Mouse (Mus musculus) embryonic facial prominence, embryonic 13.5 days (tissue): ENCODE data around the gene Macrod1. TPM values are rescaled to one million over a fixed set of nuclear protein-coding genes. Genes with fewer than 3 reads are reported as not detected.

ENCODE experiments used
- ATAC-seq: fragments of 200-750 bp; cut with Nextera tagmentation; 2 replicates; pipeline ENCODE4 v1.8.0; 2017; ENCODE audit warnings: low read depth; ENCODE audit not compliant: insufficient number of reproducible peaks, insufficient read depth, low FRiP score, low TSS enrichment
- H3K27ac ChIP-seq: fragments of 300-500 bp; sonication (generic); 2 replicates; pipeline ENCODE4 v1.5.1; 2015; ENCODE audit warnings: moderate library complexity, mild to moderate bottlenecking, inconsistent platforms
- H3K27me3 ChIP-seq: fragments of 300-500 bp; sonication (generic); 2 replicates; pipeline ENCODE4 v1.6.1; 2015; ENCODE audit warnings: mild to moderate bottlenecking, inconsistent platforms
- H3K36me3 ChIP-seq: fragments of 300-500 bp; sonication (generic); 2 replicates; pipeline ENCODE4 v1.6.1; 2015; ENCODE audit warnings: mild to moderate bottlenecking, inconsistent platforms
- H3K4me1 ChIP-seq: fragments of 300-500 bp; sonication (generic); 2 replicates; pipeline ENCODE4 v1.6.1; 2015; ENCODE audit warnings: inconsistent platforms
- H3K4me2 ChIP-seq: fragments of 300-500 bp; sonication (generic); 2 replicates; pipeline ENCODE4 v1.6.1; 2015; ENCODE audit warnings: moderate library complexity, mild to moderate bottlenecking, inconsistent platforms
- H3K4me3 ChIP-seq: fragments of 300-500 bp; sonication (generic); 2 replicates; pipeline ENCODE4 v1.5.1; 2015; ENCODE audit warnings: mild to moderate bottlenecking, inconsistent platforms
- H3K9ac ChIP-seq: fragments of 300-500 bp; sonication (generic); 2 replicates; pipeline ENCODE4 v1.6.1; 2015; ENCODE audit warnings: mild to moderate bottlenecking, inconsistent platforms
- H3K9me3 ChIP-seq: fragments of 300-500 bp; sonication (generic); 2 replicates; pipeline ENCODE4 v1.6.1; 2016; ENCODE audit warnings: inconsistent platforms
- WGBS: fragments of 180-500 bp; shearing (Covaris S2); methylation state at CpG from one replicate; pipeline ENCODE4 v1.1.7; 2015; ENCODE audit warnings: mixed read lengths; 5-methylcytosine and 5-hydroxymethylcytosine counted together
- polyA plus RNA-seq: library from polyadenylated mRNA; unstranded; fragments of >200 nt; fragmentation: Nextera tagmentation; extraction: Ambion mirVana; gene quantifications from 2 replicates; pipeline ENCODE4 v1.2.1, GENCODE M21; 2015

Macrod1 gene
- polyA plus RNA-seq, 1 experiment from 2014 or later: 9.0 TPM

DNA sequence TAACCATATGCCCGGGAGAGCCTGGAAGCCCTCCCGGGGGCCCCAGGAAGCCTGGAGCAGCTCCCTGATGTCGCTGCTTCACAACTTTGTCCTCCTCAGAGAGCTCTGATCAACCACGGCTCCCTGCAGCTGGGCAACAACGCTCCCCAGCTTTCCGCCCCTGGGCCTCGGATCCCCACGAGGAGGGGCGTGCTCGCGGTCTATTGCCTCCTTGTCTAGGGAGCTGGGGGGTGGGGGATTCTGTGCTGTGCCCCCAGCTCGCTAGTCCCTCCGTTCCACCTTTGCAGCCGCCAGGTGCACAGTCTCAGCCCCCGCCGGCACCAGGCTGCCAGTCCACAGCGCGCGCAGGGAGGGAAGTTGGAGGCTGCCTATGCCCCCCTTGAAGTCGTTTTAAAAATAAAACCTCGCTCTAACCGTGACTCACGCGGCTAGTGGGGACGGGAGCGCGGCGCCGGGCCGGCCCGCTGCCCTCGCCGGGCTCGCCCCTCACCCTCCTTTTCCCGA, 108.3 kb downstream of the Macrod1 start:
- H3K27me3 ChIP-seq: peaks cover 56% of the 10 kb centered on the region

DNA sequence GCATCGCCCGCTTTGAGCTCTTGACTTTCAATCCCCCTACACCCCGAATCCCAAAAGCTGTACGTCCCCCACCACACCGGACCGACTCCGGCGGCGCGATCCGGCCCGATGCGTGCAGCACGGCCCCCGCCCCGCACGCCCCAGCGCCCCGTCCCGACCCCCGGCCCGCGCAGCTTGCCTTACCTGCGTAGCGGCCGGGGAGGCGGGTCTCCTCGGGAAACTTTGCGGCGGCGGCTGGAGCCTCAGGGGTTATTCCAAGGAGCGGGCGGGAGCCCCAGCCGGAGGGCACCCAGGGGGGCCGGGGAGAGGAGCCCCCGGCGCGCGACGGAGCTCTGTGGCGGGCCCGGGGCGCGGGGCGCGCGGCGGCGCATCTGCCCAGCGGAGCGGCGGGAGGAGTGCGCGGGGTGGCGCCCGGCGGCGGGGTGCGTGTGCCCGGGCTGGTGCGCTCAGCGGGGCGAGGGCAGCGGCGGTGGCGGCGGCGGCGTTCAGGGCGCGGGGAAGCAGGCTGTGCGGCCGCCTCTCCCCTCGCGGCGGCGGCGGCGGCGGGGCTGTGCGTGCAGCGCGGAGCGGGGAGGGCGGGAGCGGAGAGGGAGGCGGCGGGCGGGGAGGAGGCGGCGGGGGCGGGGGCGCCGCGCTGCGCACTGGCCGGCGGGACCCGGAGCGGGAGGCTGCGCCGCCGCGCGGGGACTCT, 109.0 kb downstream of the Macrod1 start:
- peaks cover 33% of the 10 kb centered on the region for H3K4me1 ChIP-seq
- peaks cover 56% of the 10 kb centered on the region for H3K27me3 ChIP-seq
- H3K9me3 ChIP-seq: no peaks in the 10 kb centered on the region
- WGBS: under 1% methylated on average over 50 of the region's 105 CpGs
- no peaks in the 10 kb centered on the region for H3K36me3 ChIP-seq
- ATAC-seq: no peak
- peak overlapping the region; percentile 86 for H3K4me3 ChIP-seq
- H3K9ac ChIP-seq: peak overlapping the region; percentile 85
- peak overlapping the region; percentile 51 for H3K27ac ChIP-seq
- peak overlapping the region; percentile 96 for H3K4me2 ChIP-seq

More for the DNA sequence above, 108.3 kb downstream of the Macrod1 start:
- no peak for ATAC-seq
- 1% methylated on average over 35 of the region's 35 CpGs for WGBS
- Histone ChIP-seq H3K27ac (peak overlapping the region; percentile 48), H3K4me1 (peaks cover 40% of the 10 kb centered on the region), H3K4me3 (peak overlapping the region; percentile 86), H3K4me2 (peak overlapping the region; percentile 96), H3K9ac (peak overlapping the region; percentile 85), H3K36me3 (no peaks in the 10 kb centered on the region), H3K9me3 (no peaks in the 10 kb centered on the region)

DNA sequence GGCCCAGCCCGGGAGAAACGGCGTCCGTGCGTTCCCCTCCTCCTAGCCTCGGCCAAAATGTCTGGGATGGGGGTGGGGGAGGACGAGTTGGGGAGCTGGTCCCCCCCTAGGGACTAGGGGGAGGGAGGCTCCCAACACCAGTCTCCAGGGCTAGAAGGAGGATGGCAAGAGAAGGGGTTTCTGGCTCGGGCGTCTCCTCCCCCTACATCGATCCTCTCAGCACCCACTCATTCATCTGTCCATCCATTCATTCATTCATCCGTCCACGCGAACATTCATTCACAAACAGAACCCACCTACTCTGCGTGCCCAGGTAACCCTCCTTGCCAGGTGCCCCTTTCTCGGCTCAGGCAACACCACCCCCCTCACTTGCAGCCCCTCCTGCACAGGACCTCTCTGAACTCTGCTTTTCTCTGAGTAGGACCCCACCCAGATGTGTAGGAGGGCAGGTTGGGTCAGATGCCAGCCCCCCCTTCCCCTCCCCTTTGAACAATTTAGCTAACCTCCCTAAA, 109.6 kb downstream of the Macrod1 start:
- H3K4me2 ChIP-seq: peak overlapping the region; percentile 96
- H3K27ac ChIP-seq: 0 out of 2 replicates have a peak overlapping the region, but pooled peaks have one; percentile 51
- WGBS: 3% methylated on average over 14 of the region's 15 CpGs
- peaks cover 56% of the 10 kb centered on the region for H3K27me3 ChIP-seq
- ATAC-seq: no peak
- no peaks in the 10 kb centered on the region for H3K36me3 ChIP-seq
- H3K4me3 ChIP-seq: peak overlapping the region; percentile 86
- H3K9me3 ChIP-seq: no peaks in the 10 kb centered on the region
- H3K4me1 ChIP-seq: peaks cover 35% of the 10 kb centered on the region
- H3K9ac ChIP-seq: peak overlapping the region; percentile 85

DNA sequence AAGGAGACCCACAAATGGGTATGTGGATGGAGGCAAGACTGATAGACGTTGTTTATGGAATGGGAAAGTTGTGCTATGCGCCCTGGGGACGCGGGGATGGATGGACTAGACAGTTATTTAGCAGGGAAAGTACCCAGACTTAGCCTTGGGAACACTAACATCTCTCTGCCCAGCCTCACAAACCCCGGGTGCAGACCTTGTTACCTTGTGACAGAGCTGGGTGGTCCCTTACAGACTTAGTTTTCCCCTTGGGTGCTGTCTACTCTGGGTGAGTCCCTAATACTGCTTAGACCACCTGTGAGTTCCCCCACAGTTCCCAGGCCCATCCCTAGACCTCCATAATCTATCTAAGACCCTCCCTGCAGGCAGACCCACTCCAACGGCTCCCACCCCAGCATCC, 110.2 kb downstream of the Macrod1 start:
- H3K36me3 ChIP-seq: no peaks in the 10 kb centered on the region
- no peak overlapping the region for H3K9ac ChIP-seq
- no peak overlapping the region for H3K27ac ChIP-seq
- no peak for ATAC-seq
- peak overlapping the region; percentile 96 for H3K4me2 ChIP-seq
- H3K4me1 ChIP-seq: peaks cover 40% of the 10 kb centered on the region
- H3K27me3 ChIP-seq: peaks cover 56% of the 10 kb centered on the region
- 9% methylated on average over 6 of the region's 6 CpGs for WGBS
- no peaks in the 10 kb centered on the region for H3K9me3 ChIP-seq
- no peak overlapping the region; the same call in 1 of the 2 replicates for H3K4me3 ChIP-seq

- no peak for ATAC-seq
- no peak overlapping the region for H3K4me3 ChIP-seq
- H3K4me2 ChIP-seq: no peak overlapping the region
- no peaks in the 10 kb centered on the region for H3K36me3 ChIP-seq
- no peak overlapping the region for H3K27ac ChIP-seq
- no peaks in the 10 kb centered on the region for H3K9me3 ChIP-seq
- no peak overlapping the region for H3K9ac ChIP-seq
- peaks cover 50% of the 10 kb centered on the region for H3K4me1 ChIP-seq
- 51% methylated on average over 2 of the region's 2 CpGs for WGBS
- peaks cover 47% of the 10 kb centered on the region for H3K27me3 ChIP-seq
These were observed 111.8 kb downstream of the Macrod1 start for GRCm38 (mm10) chr19:7168423-7168822.

- H3K9me3 ChIP-seq: no peaks in the 10 kb centered on the region
- ATAC-seq: no peak
- no peak overlapping the region for H3K9ac ChIP-seq
- 71% methylated on average over 6 of the region's 6 CpGs for WGBS
- H3K27me3 ChIP-seq: peaks cover 33% of the 10 kb centered on the region
- peaks cover 44% of the 10 kb centered on the region for H3K4me1 ChIP-seq
- no peak overlapping the region for H3K4me3 ChIP-seq
- H3K4me2 ChIP-seq: no peak overlapping the region
- no peaks in the 10 kb centered on the region for H3K36me3 ChIP-seq
- H3K27ac ChIP-seq: no peak overlapping the region
These were observed 114.3 kb downstream of the Macrod1 start for GRCm38 (mm10) chr19:7170916-7171315.

DNA sequence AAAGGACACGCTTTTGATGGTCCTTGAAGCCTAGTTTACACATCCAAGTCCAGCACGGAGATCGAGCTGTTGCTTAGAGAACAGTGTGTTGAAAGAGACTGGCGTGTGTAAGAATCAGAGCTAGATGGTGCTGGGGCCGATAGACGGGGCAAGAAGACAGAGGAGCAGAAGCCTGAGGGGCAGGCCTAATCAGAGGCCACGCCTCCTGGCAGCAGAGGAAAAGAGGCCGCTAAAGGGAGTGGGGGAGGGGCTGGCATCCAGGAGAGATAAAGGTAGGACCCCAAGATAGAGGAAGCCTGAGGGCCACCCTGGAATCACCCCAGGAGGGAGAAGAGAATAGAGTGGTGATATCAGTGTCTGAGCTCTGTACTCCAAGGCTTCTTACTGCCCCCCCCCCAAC, 114.8 kb downstream of the Macrod1 start:
- 9% methylated on average over 8 of the region's 8 CpGs for WGBS
- ATAC-seq: no peak
- peaks cover 29% of the 10 kb centered on the region for H3K27me3 ChIP-seq

GRCm38 (mm10) chr19:7172051-7172866, 115.6 kb downstream of the Macrod1 start:
- Histone ChIP-seq H3K36me3 (no peaks in the 10 kb centered on the region), H3K4me3 (no peak overlapping the region), H3K4me1 (peaks cover 45% of the 10 kb centered on the region), H3K27me3 (peaks cover 21% of the 10 kb centered on the region), H3K27ac (0 out of 2 replicates have a peak overlapping the region, but pooled peaks have one; percentile 45), H3K4me2 (peak overlapping the region; percentile 16), H3K9me3 (no peaks in the 10 kb centered on the region), H3K9ac (no peak overlapping the region)
- peak; percentile 88 for ATAC-seq
- WGBS: 16% methylated on average over 13 of the region's 13 CpGs

More for the DNA sequence above, 114.8 kb downstream of the Macrod1 start:
- Histone ChIP-seq H3K9me3 (no peaks in the 10 kb centered on the region), H3K9ac (no peak overlapping the region), H3K4me3 (no peak overlapping the region), H3K4me1 (peaks cover 45% of the 10 kb centered on the region), H3K27ac (0 out of 2 replicates have a peak overlapping the region, but pooled peaks have one; percentile 45), H3K4me2 (0 out of 2 replicates have a peak overlapping the region, but pooled peaks have one; percentile 5), H3K36me3 (no peaks in the 10 kb centered on the region)

DNA sequence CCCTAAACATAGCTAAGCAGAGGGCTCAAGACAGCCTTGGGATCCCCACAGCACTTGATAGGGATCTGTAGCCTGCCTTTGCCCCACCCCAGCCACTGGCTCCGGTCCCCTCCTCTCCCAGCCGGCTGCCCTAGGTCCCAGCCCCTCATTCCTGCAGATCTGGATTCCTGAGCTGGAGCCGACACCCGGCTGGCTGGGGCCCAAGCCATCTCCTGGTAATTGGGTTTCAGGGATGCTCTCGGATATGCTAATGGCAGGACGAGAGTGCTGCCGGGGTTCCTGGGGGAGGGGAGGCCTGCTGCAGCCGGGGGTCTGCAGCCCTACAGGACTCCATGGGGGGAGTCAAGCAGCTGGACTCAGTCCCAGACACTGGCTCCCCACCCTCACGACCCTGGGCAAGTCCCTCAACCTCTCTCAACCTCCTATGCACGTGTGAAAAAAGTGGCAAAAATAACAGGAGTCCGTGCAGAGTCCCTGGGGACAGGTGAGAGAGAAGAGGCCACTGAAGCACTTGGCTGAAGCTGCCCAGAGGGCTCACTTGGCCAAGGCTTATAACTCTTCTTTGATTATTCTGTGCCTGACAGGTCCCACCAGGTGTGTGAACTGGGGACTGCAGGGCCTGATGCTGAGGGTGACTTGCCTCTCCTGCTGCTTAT, 119.6 kb downstream of the Macrod1 start:
- Histone ChIP-seq H3K36me3 (no peaks in the 10 kb centered on the region), H3K27ac (peak overlapping the region; percentile 45), H3K9ac (0 out of 2 replicates have a peak overlapping the region, but pooled peaks have one; percentile 32), H3K4me2 (peak overlapping the region; percentile 14), H3K9me3 (no peaks in the 10 kb centered on the region), H3K4me1 (peaks cover 68% of the 10 kb centered on the region), H3K27me3 (peaks cover 11% of the 10 kb centered on the region; the same call in 1 of the 2 replicates), H3K4me3 (no peak overlapping the region)
- 6% methylated on average over 11 of the region's 11 CpGs for WGBS
- no peak for ATAC-seq

- Histone ChIP-seq H3K4me1 (peaks cover 68% of the 10 kb centered on the region), H3K9me3 (no peaks in the 10 kb centered on the region), H3K27me3 (peaks cover 11% of the 10 kb centered on the region; the same call in 1 of the 2 replicates), H3K36me3 (no peaks in the 10 kb centered on the region), H3K4me3 (no peak overlapping the region), H3K4me2 (no peak overlapping the region), H3K9ac (0 out of 2 replicates have a peak overlapping the region, but pooled peaks have one; percentile 1), H3K27ac (no peak overlapping the region)
- ATAC-seq: no peak
- 44% methylated on average over 13 of the region's 13 CpGs for WGBS
These were observed 121.3 kb downstream of the Macrod1 start for GRCm38 (mm10) chr19:7177804-7178511.
